Mouse (Mus musculus) CH12.LX (cell line): Measurements from ENCODE around the gene Ccl12.

ENCODE experiments used
- CTCF ChIP-seq, 2 experiments: IDR thresholded peaks in 1 of 2; conservative IDR thresholded peaks in 1 of 2; 2 replicates each; pipeline ENCODE4 v1.5.1; 2011 to 2012; ENCODE audit warnings: low read depth in 2 of 2, low read length in 2 of 2, improper control_type of control experiment in 1 of 2, inconsistent platforms in 1 of 2, mild to moderate bottlenecking in 1 of 2, moderate library complexity in 1 of 2
- E2F4 ChIP-seq: IDR thresholded peaks from 2 replicates; pipeline ENCODE4 v1.6.1; 2011; ENCODE audit warnings: low read depth, low read length, improper control_type of control experiment; ENCODE audit not compliant: insufficient replicate concordance
- EP300 ChIP-seq: IDR thresholded peaks from 2 replicates; pipeline ENCODE4 v1.6.1; 2011; ENCODE audit warnings: low read length, improper control_type of control experiment
- JUND ChIP-seq: conservative IDR thresholded peaks from 2 replicates; pipeline ENCODE4 v1.6.1; 2011; ENCODE audit warnings: low read depth, low read length, improper control_type of control experiment
- KAT2A ChIP-seq: IDR thresholded peaks from 2 replicates; pipeline ENCODE4 v1.6.1; 2012; ENCODE audit warnings: low read length, improper control_type of control experiment, inconsistent platforms; ENCODE audit not compliant: insufficient replicate concordance
- MAX ChIP-seq: IDR thresholded peaks from 2 replicates; pipeline ENCODE4 v1.6.1; 2011; ENCODE audit warnings: low read length, improper control_type of control experiment
- MAZ ChIP-seq: IDR thresholded peaks from 2 replicates; pipeline ENCODE4 v1.6.1; 2012; ENCODE audit warnings: low read depth, mild to moderate bottlenecking, inconsistent platforms, low read length, improper control_type of control experiment, moderate library complexity
- POLR2A ChIP-seq: IDR thresholded peaks from 2 replicates; pipeline ENCODE4 v1.6.1; 2011; ENCODE audit warnings: low read depth, mild to moderate bottlenecking, improper control_type of control experiment, low read length
- POLR2AphosphoS2 ChIP-seq: IDR thresholded peaks from 2 replicates; pipeline ENCODE4 v1.6.1; 2011; ENCODE audit warnings: low read depth, low read length, improper control_type of control experiment
- ZMIZ1 ChIP-seq: IDR thresholded peaks from 2 replicates; pipeline ENCODE4 v1.6.1; 2012; ENCODE audit warnings: low read depth, mild to moderate bottlenecking, inconsistent platforms, low read length, improper control_type of control experiment

GRCm38 (mm10) chr11:82116041-82116440 is 14.4 kb downstream of the Ccl12 start:
- TF ChIP-seq KAT2A (no peak), JUND (no peak), CTCF (conservative IDR thresholded peaks at IDR 0.05 in 1 of 2, IDR thresholded peaks at IDR 0.05 in 1 of 2; ENCODE audit: low read depth in 2 of 2, low read length in 2 of 2) (no peak), E2F4 (no peak), MAZ (no peak), POLR2AphosphoS2 (no peak), POLR2A (no peak), MAX (no peak), ZMIZ1 (no peak), EP300 (no peak)
